ENCODE assay signal across 8 mouse cellular contexts in the genomic region with DNA sequence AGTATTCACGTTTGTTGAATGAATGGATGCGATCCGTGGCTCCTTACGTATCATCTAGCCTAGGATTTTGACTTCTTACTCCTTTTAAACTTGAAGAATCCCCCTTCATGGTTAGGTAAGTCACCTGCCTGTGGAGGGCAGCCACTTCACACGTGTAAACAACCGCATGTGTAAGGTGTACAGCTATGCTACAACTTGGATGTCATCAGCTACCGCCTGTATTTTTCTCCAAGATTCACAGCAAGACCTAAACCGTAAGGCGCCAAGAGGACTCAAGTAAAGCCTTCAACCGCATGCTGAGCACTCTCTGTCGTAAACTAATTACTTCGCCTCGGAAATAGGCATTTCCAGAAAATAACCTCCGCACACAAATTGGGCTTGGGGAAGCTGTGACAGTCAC. TPM values are rescaled to one million over a fixed set of nuclear protein-coding genes. Genes with fewer than 3 reads are reported as not detected.
A peak's percentile ranks its signal among the peaks of the same experiment; 100 is the strongest.
DNase-seq lines count a peak whose midpoint lies in the region; ATAC-seq and TF ChIP-seq lines count a peak whose summit lies in the region.

No protein-coding gene starts in this region.

- no peaks in the 10 kb centered on the region for H3K36me3 ChIP-seq in kidney, embryonic 16.5 days (ENCODE audit: insufficient read depth, low read length)
- H3K36me3 ChIP-seq in MEL (ENCODE audit: control insufficient read depth in 1 of 2, insufficient read depth in 2 of 2, low read length in 2 of 2): peaks cover 0 to 21% of the 10 kb centered on the region in 2 experiments; a peak in 2 of 4 replicates
- no peaks in the 10 kb centered on the region for H3K36me3 ChIP-seq in embryonic facial prominence, embryonic 13.5 days
- no peaks in the 10 kb centered on the region for H3K36me3 ChIP-seq in limb, embryonic 10.5 days
- no peaks in the 10 kb centered on the region for H3K36me3 ChIP-seq in neural tube, embryonic 15.5 days

- H3K79me2 ChIP-seq in MEL (ENCODE audit: control insufficient read depth, insufficient read depth, low read length, poor library complexity): peaks cover 46% of the 10 kb centered on the region

- TF ChIP-seq EP300 in MEL (IDR thresholded peaks at IDR 0.05; ENCODE audit: low read depth in 1 of 2, low read length in 2 of 2): no peak

- peak overlapping the region; percentile 96 for H3K4me3 ChIP-seq in kidney, embryonic 16.5 days (ENCODE audit: low read length)
- peak overlapping the region; percentile 81 to 86 for H3K4me3 ChIP-seq in MEL (ENCODE audit: control insufficient read depth in 1 of 2, insufficient read depth in 1 of 2, low read depth in 2 of 2, low read length in 2 of 2)
- peak overlapping the region; percentile 97 for H3K4me3 ChIP-seq in embryonic facial prominence, embryonic 13.5 days
- H3K4me3 ChIP-seq in limb, embryonic 10.5 days: peak overlapping the region; percentile 99
- H3K4me3 ChIP-seq in neural tube, embryonic 15.5 days (replicated peaks): peak overlapping the region; percentile 72

- H3K27me3 ChIP-seq in kidney, embryonic 16.5 days (ENCODE audit: insufficient read depth, low read length): peaks cover 3% of the 10 kb centered on the region; the same call in 1 of the 2 replicates
- H3K27me3 ChIP-seq in MEL (ENCODE audit: control insufficient read depth in 1 of 2, insufficient read depth in 2 of 2, low read length in 2 of 2): no peaks in the 10 kb centered on the region
- peaks cover 9% of the 10 kb centered on the region for H3K27me3 ChIP-seq in embryonic facial prominence, embryonic 13.5 days
- H3K27me3 ChIP-seq in limb, embryonic 10.5 days (ENCODE audit: low read depth, poor library complexity, severe bottlenecking): peaks cover 23% of the 10 kb centered on the region
- peaks cover 15% of the 10 kb centered on the region for H3K27me3 ChIP-seq in neural tube, embryonic 15.5 days (replicated peaks)

- WGBS in kidney, embryonic 16.5 days: 10% methylated on average over 14 of the region's 14 CpGs
- 11% methylated on average over 14 of the region's 14 CpGs for WGBS in embryonic facial prominence, embryonic 13.5 days
- 17% methylated on average over 14 of the region's 14 CpGs for WGBS in limb, embryonic 10.5 days
- WGBS in neural tube, embryonic 15.5 days: 6% methylated on average over 14 of the region's 14 CpGs

- DNase-seq in kidney, postnatal 10 days: no peak
- peak; percentile 67 for DNase-seq in MEL (ENCODE audit: low read depth, low spot score)
- no peak for DNase-seq in limb, embryonic 10.5 days (ENCODE audit: low spot score)
- no peak for DNase-seq in layer of hippocampus, adult 9-10 months (ENCODE audit: low spot score)
- no peak for DNase-seq in testis, postnatal 10 days (ENCODE audit: low spot score)

- TF ChIP-seq POLR2A in MEL (IDR thresholded peaks at IDR 0.05; ENCODE audit: control insufficient read depth in 1 of 2, insufficient read depth in 1 of 2, low read depth in 1 of 2, low read length in 2 of 2, poor library complexity in 1 of 2): no peak

- no peak overlapping the region for H3K27ac ChIP-seq in kidney, embryonic 16.5 days (ENCODE audit: low read length)
- H3K27ac ChIP-seq in MEL (ENCODE audit: control insufficient read depth, low read depth, low read length): peak overlapping the region; percentile 68
- no peak overlapping the region for H3K27ac ChIP-seq in embryonic facial prominence, embryonic 13.5 days
- no peak overlapping the region for H3K27ac ChIP-seq in limb, embryonic 10.5 days
- H3K27ac ChIP-seq in neural tube, embryonic 15.5 days (replicated peaks): peak overlapping the region; percentile 100; the same call in 1 of the 2 replicates

- H3K9ac ChIP-seq in kidney, embryonic 16.5 days (replicated peaks; ENCODE audit: low read length): peak overlapping the region; percentile 84
- H3K9ac ChIP-seq in MEL (ENCODE audit: control insufficient read depth, low read depth, low read length, poor library complexity, severe bottlenecking): peak overlapping the region; percentile 97
- peak overlapping the region; percentile 96 for H3K9ac ChIP-seq in embryonic facial prominence, embryonic 13.5 days
- H3K9ac ChIP-seq in neural tube, embryonic 15.5 days (replicated peaks): peak overlapping the region; percentile 96

- peak overlapping the region; percentile 85 for H3K4me2 ChIP-seq in kidney, embryonic 16.5 days (replicated peaks; ENCODE audit: low read depth, low read length)
- H3K4me2 ChIP-seq in embryonic facial prominence, embryonic 13.5 days: peak overlapping the region; percentile 72
- peak overlapping the region; percentile 69 for H3K4me2 ChIP-seq in neural tube, embryonic 15.5 days

- TF ChIP-seq RAD21 in MEL (IDR thresholded peaks at IDR 0.05; ENCODE audit: low read depth, low read length): no peak

- no peak for ATAC-seq in kidney, embryonic 16.5 days (ENCODE audit: low FRiP score, low TSS enrichment)
- ATAC-seq in embryonic facial prominence, embryonic 13.5 days (ENCODE audit: insufficient number of reproducible peaks, insufficient read depth, low FRiP score, low TSS enrichment, low read depth): no peak
- no peak for ATAC-seq in neural tube, embryonic 15.5 days (ENCODE audit: low FRiP score)

- peaks cover 36% of the 10 kb centered on the region for H3K4me1 ChIP-seq in kidney, embryonic 16.5 days (ENCODE audit: insufficient read depth, low read length)
- peaks cover 3 to 30% of the 10 kb centered on the region in 2 experiments; a peak in 3 of 4 replicates for H3K4me1 ChIP-seq in MEL (ENCODE audit: control insufficient read depth in 1 of 2, insufficient read depth in 2 of 2, low read length in 2 of 2)
- H3K4me1 ChIP-seq in embryonic facial prominence, embryonic 13.5 days: peaks cover 44% of the 10 kb centered on the region
- peaks cover 38% of the 10 kb centered on the region for H3K4me1 ChIP-seq in limb, embryonic 10.5 days
- H3K4me1 ChIP-seq in neural tube, embryonic 15.5 days: peaks cover 44% of the 10 kb centered on the region

- H3K9me3 ChIP-seq in kidney, embryonic 16.5 days (ENCODE audit: low read length): no peaks in the 10 kb centered on the region
- H3K9me3 ChIP-seq in MEL (replicated peaks; ENCODE audit: insufficient read depth, low read length): no peaks in the 10 kb centered on the region
- H3K9me3 ChIP-seq in embryonic facial prominence, embryonic 13.5 days: no peaks in the 10 kb centered on the region
- no peaks in the 10 kb centered on the region for H3K9me3 ChIP-seq in limb, embryonic 10.5 days (replicated peaks)
- no peaks in the 10 kb centered on the region for H3K9me3 ChIP-seq in neural tube, embryonic 15.5 days (replicated peaks)

- no peak for TF ChIP-seq CTCF in MEL (IDR thresholded peaks at IDR 0.05 in 2 of 3, conservative IDR thresholded peaks at IDR 0.05 in 1 of 3; ENCODE audit: control insufficient read depth in 1 of 3, insufficient read depth in 1 of 3, low read depth in 2 of 3, low read length in 3 of 3, poor library complexity in 1 of 3, severe bottlenecking in 1 of 3)

TF ChIP-seq in MEL, 35 proteins besides CTCF, POLR2A, EP300 and RAD21:
- no peak for TF ChIP-seq CHD2 (IDR thresholded peaks at IDR 0.05; ENCODE audit: low read length)
- peak; percentile 47; the same call in 1 of the 2 replicates for TF ChIP-seq MAX (IDR thresholded peaks at IDR 0.05; ENCODE audit: low read length)
- TF ChIP-seq CHD1 (IDR thresholded peaks at IDR 0.05; ENCODE audit: low read depth, low read length): 0 out of 2 replicates have a peak, but pooled peaks have one; percentile 27
- peak; percentile 8; the same call in 1 of the 2 replicates for TF ChIP-seq MXI1 (IDR thresholded peaks at IDR 0.05; ENCODE audit: low read depth, low read length)

RNA-seq across cellular contexts. Expression of gene Maco1, which starts 1.3 kb away (rescaled TPM):
- polyA plus RNA-seq in kidney, embryonic 16.5 days (2015; fragmentation: Nextera tagmentation; extraction: Ambion mirVana): 33.1 and 38.4 TPM in 2 replicates
- 22.2 and 25.6 TPM in 2 replicates for total RNA-seq in MEL (2012; rRNA removed)
- 10 to 100 TPM in 1 of 2 experiments, not detected in 1; 35.9 TPM for polyA plus RNA-seq in MEL (2012; ENCODE audit: insufficient read depth in 1 of 2, insufficient read length in 2 of 2, low read depth in 1 of 2, low replicate concordance in 2 of 2, missing spikeins in 1 of 2)
- 62.8 and 67.5 TPM in 2 replicates for polyA plus RNA-seq in embryonic facial prominence, embryonic 13.5 days (2015; fragmentation: Nextera tagmentation; extraction: Ambion mirVana)
- polyA plus RNA-seq in limb, embryonic 10.5 days (2016; fragmentation: Nextera tagmentation; extraction: Ambion mirVana): 38.1 and 48.2 TPM in 2 replicates
- polyA plus RNA-seq in neural tube, embryonic 15.5 days (2015; fragmentation: Nextera tagmentation; extraction: Ambion mirVana): 78.0 and 91.9 TPM in 2 replicates

RNA-seq across cellular contexts. Expression of gene Rhd, which starts 12.5 kb away (rescaled TPM):
- polyA plus RNA-seq in kidney, embryonic 16.5 days (2015; fragmentation: Nextera tagmentation; extraction: Ambion mirVana): 2.7 and 3.0 TPM in 2 replicates
- 64.8 and 176 TPM in 2 replicates for total RNA-seq in MEL (2012; rRNA removed)
- 10 to 100 TPM in 1 of 2 experiments, not detected in 1; 49.9 TPM for polyA plus RNA-seq in MEL (2012; ENCODE audit: insufficient read depth in 1 of 2, insufficient read length in 2 of 2, low read depth in 1 of 2, low replicate concordance in 2 of 2, missing spikeins in 1 of 2)
- 2.4 and 6.1 TPM in 2 replicates for polyA plus RNA-seq in embryonic facial prominence, embryonic 13.5 days (2015; fragmentation: Nextera tagmentation; extraction: Ambion mirVana)
- 9.7 and 9.8 TPM in 2 replicates for polyA plus RNA-seq in limb, embryonic 10.5 days (2016; fragmentation: Nextera tagmentation; extraction: Ambion mirVana)
- polyA plus RNA-seq in neural tube, embryonic 15.5 days (2015; fragmentation: Nextera tagmentation; extraction: Ambion mirVana): 1.6 and 1.9 TPM in 2 replicates

Comparison
In these comparisons a context has a peak if more than half of its experiments do, and no peak if none do; other contexts are left out.
1. H3K27ac ChIP-seq: peak in MEL (single experiment) and neural tube, embryonic 15.5 days (single experiment); none in kidney, embryonic 16.5 days (single experiment), embryonic facial prominence, embryonic 13.5 days (single experiment) and limb, embryonic 10.5 days (single experiment).
2. Peak in every context shown above with its lines, with median percentiles within 50 percentile points of each other: H3K4me2 ChIP-seq, H3K4me3 ChIP-seq and H3K9ac ChIP-seq.